Mouse (Mus musculus) stomach, adult 2 months (tissue): ENCODE data around the gene Ifna15. TPM values are rescaled to one million over a fixed set of nuclear protein-coding genes. Genes with fewer than 3 reads are reported as not detected.

ENCODE experiments used
- polyA plus RNA-seq: library from polyadenylated mRNA; depleted of rRNA; stranded (reverse); fragments of >200 nt; gene quantifications from 2 replicates; pipeline ENCODE4 v1.2.3, GENCODE M21; 2012; rRNA removed

Ifna15 gene
- polyA plus RNA-seq: not detected in 2 replicates

GRCm38 (mm10) chr4:88558145-88558544 is at the start of gene Ifna15:
TSS of gene Ifna15 (minus strand) at chr4:88558245.

GRCm38 (mm10) chr4:88603276-88603675 is 45.2 kb upstream of the Ifna15 start, which contains the start of gene Ifna12:
TSS of gene Ifna12 (minus strand) at chr4:88603376.

GRCm38 (mm10) chr4:88592285-88592684 is 34.2 kb upstream of the Ifna15 start, which contains the start of gene Ifna9:
TSS of gene Ifna9 (minus strand) at chr4:88592385.

GRCm38 (mm10) chr4:88571698-88572097 is 13.7 kb upstream of the Ifna15 start, which contains the start of gene Ifna14:
TSS of gene Ifna14 (minus strand) at chr4:88571798.

GRCm38 (mm10) chr4:88522674-88523073 is 35.4 kb downstream of the Ifna15 start, which contains the start of gene Ifnb1:
TSS of gene Ifnb1 (minus strand) at chr4:88522774.

Other genes starting within 250 kb of the Ifna15 start
- gene Hacd4, start 119.3 kb downstream of the Ifna15 start, polyA plus RNA-seq: 0.62 and 0.87 TPM in 2 replicates
- not detected in 2 replicates for gene Ifnb1, start 35.5 kb downstream of the Ifna15 start, polyA plus RNA-seq
- not detected in 2 replicates for gene Ifna14, start 13.6 kb upstream of the Ifna15 start, polyA plus RNA-seq
- not detected in 2 replicates for gene Ifna9, start 34.1 kb upstream of the Ifna15 start, polyA plus RNA-seq
- gene Ifna12, start 45.1 kb upstream of the Ifna15 start, polyA plus RNA-seq: not detected in 2 replicates
- gene C87499, start 76.2 kb upstream of the Ifna15 start, polyA plus RNA-seq: not detected in 2 replicates
- not detected in 2 replicates for gene Ifna13, start 86.2 kb upstream of the Ifna15 start, polyA plus RNA-seq
- not detected in 2 replicates for gene Ifna16, start 118.7 kb upstream of the Ifna15 start, polyA plus RNA-seq
- gene Ifna2, start 125.7 kb upstream of the Ifna15 start, polyA plus RNA-seq: not detected in 2 replicates
- not detected in 2 replicates for gene Ifnab, start 133.1 kb upstream of the Ifna15 start, polyA plus RNA-seq
- 0.30 TPM in 1 of 2 replicates, not detected in the other for gene Gm26566, start 163.6 kb upstream of the Ifna15 start, polyA plus RNA-seq
- 3.6 and 6.2 TPM in 2 replicates for gene Klhl9, start 164.2 kb upstream of the Ifna15 start, polyA plus RNA-seq
- not detected in 2 replicates for gene Gm13271, start 196.6 kb upstream of the Ifna15 start, polyA plus RNA-seq
- not detected in 2 replicates for gene Gm13283, start 201.9 kb upstream of the Ifna15 start, polyA plus RNA-seq
- gene Gm13290, start 215.6 kb upstream of the Ifna15 start, polyA plus RNA-seq: 0.08 TPM in 1 of 2 replicates, not detected in the other
- not detected in 2 replicates for gene Gm13289, start 218.7 kb upstream of the Ifna15 start, polyA plus RNA-seq
- not detected in 2 replicates for gene Gm13272, start 221.6 kb upstream of the Ifna15 start, polyA plus RNA-seq
- gene Ifnz, start 223.9 kb upstream of the Ifna15 start, polyA plus RNA-seq: not detected in 2 replicates
- gene Gm13276, start 227.5 kb upstream of the Ifna15 start, polyA plus RNA-seq: not detected in 2 replicates
- gene Gm13277, start 230.4 kb upstream of the Ifna15 start, polyA plus RNA-seq: not detected in 2 replicates
- not detected in 2 replicates for gene Gm13278, start 233.3 kb upstream of the Ifna15 start, polyA plus RNA-seq
- gene Gm13275, start 236.2 kb upstream of the Ifna15 start, polyA plus RNA-seq: not detected in 2 replicates
- gene Gm13279, start 239.2 kb upstream of the Ifna15 start, polyA plus RNA-seq: not detected in 2 replicates
- gene Gm13285, start 241.4 kb upstream of the Ifna15 start, polyA plus RNA-seq: not detected in 2 replicates
- gene Gm13287, start 245.0 kb upstream of the Ifna15 start, polyA plus RNA-seq: not detected in 2 replicates
- not detected in 2 replicates for gene Gm13288, start 247.3 kb upstream of the Ifna15 start, polyA plus RNA-seq